Mouse (Mus musculus): Measurements from ENCODE around the gene Satb2.

Satb2 gene

GRCm38 (mm10) chr1:56928731-56929130 lies 49.7 kb downstream of the Satb2 start:
- DNase-seq (ENCODE audit: low spot score), result no peak

- DNase-seq (ENCODE audit: low spot score), result no peak
Measured at GRCm38 (mm10) chr1:56920472-56920871, 58.0 kb downstream of the Satb2 start.

- DNase-seq (ENCODE audit: low spot score), result no peak
Measured at GRCm38 (mm10) chr1:56914279-56914678, 64.2 kb downstream of the Satb2 start.

- no peak for DNase-seq (ENCODE audit: low spot score)
Measured at GRCm38 (mm10) chr1:56900706-56901287, 77.7 kb downstream of the Satb2 start.

- no peak for DNase-seq (ENCODE audit: low spot score)
Measured at GRCm38 (mm10) chr1:56900187-56900586, 78.3 kb downstream of the Satb2 start.

GRCm38 (mm10) chr1:56898606-56899396 lies 79.6 kb downstream of the Satb2 start:
- DNase-seq (ENCODE audit: low spot score), result no peak

GRCm38 (mm10) chr1:56897492-56898180 lies 80.8 kb downstream of the Satb2 start:
- no peak for DNase-seq (ENCODE audit: low spot score)

GRCm38 (mm10) chr1:56896670-56897069 lies 81.8 kb downstream of the Satb2 start:
- no peak for DNase-seq (ENCODE audit: low spot score)

GRCm38 (mm10) chr1:56892766-56893165 lies 85.7 kb downstream of the Satb2 start:
- DNase-seq (ENCODE audit: low spot score), result no peak

- DNase-seq (ENCODE audit: low spot score), result no peak
Measured at GRCm38 (mm10) chr1:56888939-56889338, 89.5 kb downstream of the Satb2 start.

- no peak for DNase-seq (ENCODE audit: low spot score)
Measured at GRCm38 (mm10) chr1:56887524-56887923, 90.9 kb downstream of the Satb2 start.

GRCm38 (mm10) chr1:56871485-56871884 lies 107.0 kb downstream of the Satb2 start:
- DNase-seq (ENCODE audit: low spot score), result no peak

GRCm38 (mm10) chr1:56865246-56865645 lies 113.2 kb downstream of the Satb2 start:
- DNase-seq (ENCODE audit: low spot score), result no peak

- DNase-seq (ENCODE audit: low spot score), result no peak
Measured at GRCm38 (mm10) chr1:56862799-56863198, 115.7 kb downstream of the Satb2 start.

- DNase-seq (ENCODE audit: low spot score), result no peak
Measured at GRCm38 (mm10) chr1:56857202-56857601, 121.2 kb downstream of the Satb2 start.

- no peak for DNase-seq (ENCODE audit: low spot score)
Measured at GRCm38 (mm10) chr1:56850446-56850845, 128.0 kb downstream of the Satb2 start.

- DNase-seq (ENCODE audit: low spot score), result no peak
Measured at GRCm38 (mm10) chr1:56846358-56846757, 132.1 kb downstream of the Satb2 start.

GRCm38 (mm10) chr1:56845523-56846118 lies 132.8 kb downstream of the Satb2 start:
- no peak for DNase-seq (ENCODE audit: low spot score)

GRCm38 (mm10) chr1:56844551-56845330 lies 133.7 kb downstream of the Satb2 start:
- no peak for DNase-seq (ENCODE audit: low spot score)

- no peak for DNase-seq (ENCODE audit: low spot score)
Measured at GRCm38 (mm10) chr1:56838901-56839300, 139.5 kb downstream of the Satb2 start.

- peak; percentile 7 for DNase-seq (ENCODE audit: low spot score)
Measured at GRCm38 (mm10) chr1:56833984-56834900, 144.2 kb downstream of the Satb2 start.
